Mouse (Mus musculus): ENCODE results near the gene Olfr1047.
"Not testable (repeated sequence)": the region's sequence is repeated elsewhere in the genome, so short reads cannot be mapped to it uniquely, and the experiment has no call there.

Olfr1047 gene

GRCm38 (mm10) chr2:86231301-86231700 lies at the start of gene Olfr1047:
TSS of gene Olfr1047 (minus strand) at chr2:86231401.
- DNase-seq = no peak

- not testable (repeated sequence) for DNase-seq
These were observed 47.8 kb upstream of the Olfr1047 start, which contains the start of gene Olfr1051 for GRCm38 (mm10) chr2:86278988-86279387. TSS of gene Olfr1051 (minus strand) at chr2:86279088.

GRCm38 (mm10) chr2:86258228-86258627 lies 27.0 kb upstream of the Olfr1047 start, which contains the start of gene Olfr1049:
TSS of gene Olfr1049 (minus strand) at chr2:86258328.
- not testable (repeated sequence) for DNase-seq

GRCm38 (mm10) chr2:86240189-86240588 lies 9.0 kb upstream of the Olfr1047 start, which contains the start of gene Olfr1048:
TSS of gene Olfr1048 (minus strand) at chr2:86240289.
- no peak for DNase-seq

- DNase-seq = no peak
These were observed 12.0 kb downstream of the Olfr1047 start, which contains the start of gene Olfr1046 for GRCm38 (mm10) chr2:86219214-86219613. TSS of gene Olfr1046 (minus strand) at chr2:86219314.

- no peak for DNase-seq
These were observed 28.3 kb downstream of the Olfr1047 start, which contains the start of gene Olfr1045 for GRCm38 (mm10) chr2:86202909-86203308. TSS of gene Olfr1045 (minus strand) at chr2:86203009.

- no peak for DNase-seq
These were observed 35.3 kb downstream of the Olfr1047 start for GRCm38 (mm10) chr2:86195863-86196262.

GRCm38 (mm10) chr2:86185583-86185982 lies 45.6 kb downstream of the Olfr1047 start, which contains the start of gene Olfr52:
TSS of gene Olfr52 (minus strand) at chr2:86185683.
- no peak for DNase-seq

- no peak for DNase-seq
These were observed 51.3 kb downstream of the Olfr1047 start for GRCm38 (mm10) chr2:86179950-86180349.

GRCm38 (mm10) chr2:86177720-86178119 lies 53.5 kb downstream of the Olfr1047 start, which contains the start of gene Olfr1044:
TSS of gene Olfr1044 (minus strand) at chr2:86177820.
- DNase-seq = no peak
